Mouse (Mus musculus): ENCODE results near the gene Itln1. TPM values are rescaled to one million over a fixed set of nuclear protein-coding genes. Genes with fewer than 3 reads are reported as not detected.

Gene Itln1
- total and polyA plus RNA-seq, 2 experiments from 2014 or later = not detected

- DNase-seq (ENCODE audit: low spot score) = no peak
- Histone ChIP-seq H3K4me2 (ENCODE audit: low read depth, low read length) (no peak overlapping the region), H3K36me3 (ENCODE audit: insufficient read depth, low read length) (no peaks in the 10 kb centered on the region), H3K9me3 (ENCODE audit: low read length) (no peaks in the 10 kb centered on the region), H3K4me1 (ENCODE audit: insufficient read depth, low read length) (no peaks in the 10 kb centered on the region), H3K27me3 (ENCODE audit: insufficient read depth, low read length) (no peaks in the 10 kb centered on the region), H3K27ac (no peak overlapping the region), H3K9ac (replicated peaks; ENCODE audit: low read length) (no peak overlapping the region), H3K4me3 (ENCODE audit: low read length) (no peak overlapping the region)
- no peak for ATAC-seq
- TF ChIP-seq CTCF (IDR thresholded peaks at IDR 0.05; ENCODE audit: low read depth) = no peak
- 79% methylated on average over 2 of the region's 2 CpGs for WGBS
Measured at GRCm38 (mm10) chr1:171563042-171563441, 27.9 kb upstream of the Itln1 start.

- no peaks in the 10 kb centered on the region for H3K4me1 ChIP-seq (ENCODE audit: insufficient read depth, low read length)
- DNase-seq (ENCODE audit: low spot score) (no peak), ATAC-seq (no peak)
- no peak overlapping the region for H3K27ac ChIP-seq
- no peak overlapping the region for H3K4me2 ChIP-seq (ENCODE audit: low read depth, low read length)
- no peaks in the 10 kb centered on the region for H3K27me3 ChIP-seq (ENCODE audit: insufficient read depth, low read length)
- WGBS = 73% methylated on average over 6 of the region's 11 CpGs
- H3K36me3 ChIP-seq (ENCODE audit: insufficient read depth, low read length) = no peaks in the 10 kb centered on the region
- H3K9me3 ChIP-seq (ENCODE audit: low read length) = no peaks in the 10 kb centered on the region
- no peak overlapping the region for H3K4me3 ChIP-seq (ENCODE audit: low read length)
- no peak overlapping the region for H3K9ac ChIP-seq (replicated peaks; ENCODE audit: low read length)
- TF ChIP-seq CTCF (IDR thresholded peaks at IDR 0.05; ENCODE audit: low read depth) = no peak
Measured at GRCm38 (mm10) chr1:171561639-171562225, 26.6 kb upstream of the Itln1 start.

- no peak for ATAC-seq
- H3K4me3 ChIP-seq (ENCODE audit: low read length) = no peak overlapping the region
- H3K4me1 ChIP-seq (ENCODE audit: insufficient read depth, low read length) = no peaks in the 10 kb centered on the region
- no peak overlapping the region for H3K4me2 ChIP-seq (ENCODE audit: low read depth, low read length)
- no peaks in the 10 kb centered on the region for H3K27me3 ChIP-seq (ENCODE audit: insufficient read depth, low read length)
- no peak for DNase-seq (ENCODE audit: low spot score)
- no peak overlapping the region for H3K27ac ChIP-seq
- no peak overlapping the region for H3K9ac ChIP-seq (replicated peaks; ENCODE audit: low read length)
- no peaks in the 10 kb centered on the region for H3K36me3 ChIP-seq (ENCODE audit: insufficient read depth, low read length)
- TF ChIP-seq CTCF (IDR thresholded peaks at IDR 0.05; ENCODE audit: low read depth) = no peak
- 80% methylated on average over 1 of the region's 1 CpGs for WGBS
- no peaks in the 10 kb centered on the region for H3K9me3 ChIP-seq (ENCODE audit: low read length)
Measured at GRCm38 (mm10) chr1:171561200-171561599, 26.1 kb upstream of the Itln1 start.

- Histone ChIP-seq H3K4me2 (ENCODE audit: low read depth, low read length) (no peak overlapping the region), H3K27ac (no peak overlapping the region), H3K36me3 (ENCODE audit: insufficient read depth, low read length) (no peaks in the 10 kb centered on the region), H3K4me3 (ENCODE audit: low read length) (no peak overlapping the region), H3K9me3 (ENCODE audit: low read length) (no peaks in the 10 kb centered on the region), H3K4me1 (ENCODE audit: insufficient read depth, low read length) (no peaks in the 10 kb centered on the region), H3K27me3 (ENCODE audit: insufficient read depth, low read length) (no peaks in the 10 kb centered on the region), H3K9ac (replicated peaks; ENCODE audit: low read length) (no peak overlapping the region)
- WGBS = 79% methylated on average over 2 of the region's 2 CpGs
- DNase-seq (ENCODE audit: low spot score) (no peak), ATAC-seq (no peak)
- TF ChIP-seq CTCF (IDR thresholded peaks at IDR 0.05; ENCODE audit: low read depth) = no peak
Measured at GRCm38 (mm10) chr1:171560262-171560661, 25.2 kb upstream of the Itln1 start.

GRCm38 (mm10) chr1:171558898-171559297 is 23.8 kb upstream of the Itln1 start, which contains the start of gene Cd244a:
Gene Cd244a (plus strand): TSS chr1:171559193.
- H3K27ac ChIP-seq = no peak within 1 kb of the TSS
- no peak within 1 kb of the TSS for H3K9ac ChIP-seq (replicated peaks; ENCODE audit: low read length)
- 82% methylated on average over 4 of the region's 4 CpGs for WGBS
- H3K4me1 ChIP-seq (ENCODE audit: insufficient read depth, low read length) = no peaks in the 10 kb centered on the region
- no peaks in the 10 kb centered on the region for H3K27me3 ChIP-seq (ENCODE audit: insufficient read depth, low read length)
- DNase-seq (ENCODE audit: low spot score) (no peak), ATAC-seq (no peak)
- no peaks in the 10 kb centered on the region for H3K9me3 ChIP-seq (ENCODE audit: low read length)
- H3K4me3 ChIP-seq (ENCODE audit: low read length) = no peak within 1 kb of the TSS
- no peaks in the 10 kb centered on the region for H3K36me3 ChIP-seq (ENCODE audit: insufficient read depth, low read length)
- no peak for TF ChIP-seq CTCF (IDR thresholded peaks at IDR 0.05; ENCODE audit: low read depth)
- H3K4me2 ChIP-seq (ENCODE audit: low read depth, low read length) = no peak within 1 kb of the TSS

GRCm38 (mm10) chr1:171558407-171558806 is 23.3 kb upstream of the Itln1 start:
- ATAC-seq (no peak), DNase-seq (ENCODE audit: low spot score) (no peak)
- Histone ChIP-seq H3K27me3 (ENCODE audit: insufficient read depth, low read length) (no peaks in the 10 kb centered on the region), H3K9ac (replicated peaks; ENCODE audit: low read length) (no peak overlapping the region), H3K27ac (no peak overlapping the region), H3K9me3 (ENCODE audit: low read length) (no peaks in the 10 kb centered on the region), H3K36me3 (ENCODE audit: insufficient read depth, low read length) (no peaks in the 10 kb centered on the region), H3K4me1 (ENCODE audit: insufficient read depth, low read length) (no peaks in the 10 kb centered on the region), H3K4me3 (ENCODE audit: low read length) (no peak overlapping the region), H3K4me2 (ENCODE audit: low read depth, low read length) (no peak overlapping the region)
- no peak for TF ChIP-seq CTCF (IDR thresholded peaks at IDR 0.05; ENCODE audit: low read depth)
- WGBS = 77% methylated on average over 6 of the region's 6 CpGs

- Histone ChIP-seq H3K27ac (no peak overlapping the region), H3K4me1 (ENCODE audit: insufficient read depth, low read length) (no peaks in the 10 kb centered on the region), H3K27me3 (ENCODE audit: insufficient read depth, low read length) (no peaks in the 10 kb centered on the region), H3K4me3 (ENCODE audit: low read length) (no peak overlapping the region), H3K36me3 (ENCODE audit: insufficient read depth, low read length) (no peaks in the 10 kb centered on the region), H3K9ac (replicated peaks; ENCODE audit: low read length) (no peak overlapping the region), H3K4me2 (ENCODE audit: low read depth, low read length) (no peak overlapping the region), H3K9me3 (ENCODE audit: low read length) (no peaks in the 10 kb centered on the region)
- DNase-seq (ENCODE audit: low spot score) (no peak), ATAC-seq (no peak)
- 90% methylated on average over 2 of the region's 2 CpGs for WGBS
- no peak for TF ChIP-seq CTCF (IDR thresholded peaks at IDR 0.05; ENCODE audit: low read depth)
Measured at GRCm38 (mm10) chr1:171556366-171556765, 21.3 kb upstream of the Itln1 start.

Data from hindbrain, postnatal 0 days (tissue).